ENCODE assay signal across 9 mouse cellular contexts in genomic region chr5:53523046-53523445, GRCm38 (mm10). TPM values are rescaled to one million over a fixed set of nuclear protein-coding genes. Genes with fewer than 3 reads are reported as not detected.
DNase-seq lines count a peak whose midpoint lies in the region; ATAC-seq and TF ChIP-seq lines count a peak whose summit lies in the region.
"Had no signal": no experiment of that assay in that cellular context is flagged by ENCODE, and none has a peak within 500 bp of the region (broad histone marks: within the 10 kb centered on the region; RNA-seq: fewer than 3 reads in every experiment).

No protein-coding gene starts in this region.

- no peak overlapping the region for H3K9ac ChIP-seq in forebrain, embryonic 12.5 days
- H3K9ac ChIP-seq in forebrain, embryonic 11.5 days (ENCODE audit: low read length) = no peak overlapping the region
- H3K9ac ChIP-seq in hindbrain, embryonic 16.5 days (ENCODE audit: low read depth, low read length) = no peak overlapping the region
- H3K9ac ChIP-seq in lung, embryonic 14.5 days = no peak overlapping the region
- H3K9ac ChIP-seq in stomach, embryonic 16.5 days (ENCODE audit: low read length) = 0 out of 2 replicates have a peak overlapping the region, but pooled peaks have one; percentile 23
- no peak overlapping the region for H3K9ac ChIP-seq in midbrain, embryonic 13.5 days (replicated peaks)
- H3K9ac ChIP-seq: liver, embryonic 14.5 days had no signal

- peak; percentile 73; the same call in 1 of the 2 replicates for ATAC-seq in forebrain, embryonic 12.5 days (ENCODE audit: low FRiP score)
- no peak for ATAC-seq in forebrain, embryonic 11.5 days (replicated peaks; ENCODE audit: low FRiP score)
- ATAC-seq in Patski = peak; percentile 66
- ATAC-seq in hindbrain, embryonic 16.5 days = peak; percentile 74
- ATAC-seq in lung, embryonic 14.5 days (ENCODE audit: insufficient read depth) = peak; percentile 92
- peak; percentile 83 for ATAC-seq in stomach, embryonic 16.5 days (ENCODE audit: insufficient read depth, low FRiP score)
- no peak for ATAC-seq in midbrain, embryonic 13.5 days

- DNase-seq in forebrain, embryonic 11.5 days (ENCODE audit: low spot score) = no peak
- peak; percentile 46 for DNase-seq in Patski (ENCODE audit: low read depth, low spot score)
- DNase-seq in frontal cortex, adult 2 months (ENCODE audit: extremely low spot score in 1 of 2, low spot score in 1 of 2) = peak; percentile 34 to 53
- DNase-seq in lung, embryonic 14.5 days = peak; percentile 93

- TF ChIP-seq CTCF in Patski (IDR thresholded peaks at IDR 0.05) = no peak
- no peak for TF ChIP-seq CTCF in lung, embryonic 14.5 days (IDR thresholded peaks at IDR 0.05; ENCODE audit: low read depth)

- H3K9me3 ChIP-seq in forebrain, embryonic 12.5 days = no peaks in the 10 kb centered on the region
- no peaks in the 10 kb centered on the region for H3K9me3 ChIP-seq in forebrain, embryonic 11.5 days (ENCODE audit: control insufficient read depth, low read length)
- H3K9me3 ChIP-seq in hindbrain, embryonic 16.5 days (ENCODE audit: control insufficient read depth, low read length) = no peaks in the 10 kb centered on the region
- no peaks in the 10 kb centered on the region for H3K9me3 ChIP-seq in lung, embryonic 14.5 days (ENCODE audit: low read depth, low read length)
- no peaks in the 10 kb centered on the region for H3K9me3 ChIP-seq in stomach, embryonic 16.5 days (replicated peaks; ENCODE audit: control insufficient read depth, low read length)
- H3K9me3 ChIP-seq in midbrain, embryonic 13.5 days = no peaks in the 10 kb centered on the region

- POLR2A ChIA-PET in Patski (lab: Charles Lee) = interaction anchor here (0.6 to 1.5 kb wide), 5 partner anchors 10 to 209 kb away, joined by 3 to 5 read pairs (median 4); no protein-coding TSS in a partner anchor

- H3K4me2 ChIP-seq in forebrain, embryonic 12.5 days = no peak overlapping the region
- H3K4me2 ChIP-seq in forebrain, embryonic 11.5 days (ENCODE audit: low read depth, low read length, severe bottlenecking) = no peak overlapping the region
- H3K4me2 ChIP-seq in hindbrain, embryonic 16.5 days (ENCODE audit: low read length) = no peak overlapping the region
- H3K4me2 ChIP-seq in lung, embryonic 14.5 days = no peak overlapping the region
- H3K4me2 ChIP-seq in stomach, embryonic 16.5 days (ENCODE audit: low read depth, low read length) = no peak overlapping the region
- no peak overlapping the region for H3K4me2 ChIP-seq in midbrain, embryonic 13.5 days (replicated peaks)

- H3K36me3 ChIP-seq in forebrain, embryonic 12.5 days (replicated peaks) = no peaks in the 10 kb centered on the region
- H3K36me3 ChIP-seq in forebrain, embryonic 11.5 days (ENCODE audit: control insufficient read depth, insufficient read depth, low read length) = no peaks in the 10 kb centered on the region
- no peaks in the 10 kb centered on the region for H3K36me3 ChIP-seq in hindbrain, embryonic 16.5 days (ENCODE audit: control insufficient read depth, insufficient read depth, low read length)
- H3K36me3 ChIP-seq in lung, embryonic 14.5 days (ENCODE audit: insufficient read depth) = no peaks in the 10 kb centered on the region
- no peaks in the 10 kb centered on the region for H3K36me3 ChIP-seq in stomach, embryonic 16.5 days (ENCODE audit: control insufficient read depth, insufficient read depth, low read length)
- H3K36me3 ChIP-seq in midbrain, embryonic 13.5 days = no peaks in the 10 kb centered on the region

- CTCF ChIA-PET in Patski (lab: Charles Lee) = interaction anchor here (0.8 to 1.8 kb wide), 9 partner anchors 10 to 94 kb away, joined by 3 to 8 read pairs (median 3); no protein-coding TSS in a partner anchor

- WGBS in forebrain, embryonic 12.5 days = 37% methylated on average over 3 of the region's 3 CpGs
- WGBS in forebrain, embryonic 11.5 days = 68% methylated on average over 3 of the region's 3 CpGs
- 29% methylated on average over 3 of the region's 3 CpGs for WGBS in hindbrain, embryonic 16.5 days
- WGBS in lung, embryonic 14.5 days = 26% methylated on average over 3 of the region's 3 CpGs
- 25% methylated on average over 3 of the region's 3 CpGs for WGBS in stomach, embryonic 16.5 days
- WGBS in midbrain, embryonic 13.5 days = 54% methylated on average over 3 of the region's 3 CpGs

- H3K4me3 ChIP-seq in forebrain, embryonic 12.5 days (replicated peaks) = no peak overlapping the region
- H3K4me3 ChIP-seq in forebrain, embryonic 11.5 days (ENCODE audit: low read depth, low read length) = no peak overlapping the region
- no peak overlapping the region for H3K4me3 ChIP-seq in hindbrain, embryonic 16.5 days (ENCODE audit: low read length)
- H3K4me3 ChIP-seq in lung, embryonic 14.5 days (ENCODE audit: low read depth, low read length) = no peak overlapping the region
- H3K4me3 ChIP-seq in stomach, embryonic 16.5 days (replicated peaks; ENCODE audit: low read length) = no peak overlapping the region
- no peak overlapping the region for H3K4me3 ChIP-seq in midbrain, embryonic 13.5 days (replicated peaks)

- peak overlapping the region; percentile 32; the same call in 1 of the 2 replicates for H3K27ac ChIP-seq in forebrain, embryonic 12.5 days
- no peak overlapping the region for H3K27ac ChIP-seq in forebrain, embryonic 11.5 days (ENCODE audit: low read depth, low read length)
- H3K27ac ChIP-seq in hindbrain, embryonic 16.5 days (ENCODE audit: low read depth, low read length) = no peak overlapping the region
- peak overlapping the region; percentile 55; the same call in 1 of the 2 replicates for H3K27ac ChIP-seq in lung, embryonic 14.5 days (ENCODE audit: low read depth)
- peak overlapping the region; percentile 21; the same call in 1 of the 2 replicates for H3K27ac ChIP-seq in stomach, embryonic 16.5 days (ENCODE audit: low read length)
- H3K27ac ChIP-seq in midbrain, embryonic 13.5 days = no peak overlapping the region
- H3K27ac ChIP-seq: liver, embryonic 14.5 days had no signal

- peaks cover 24% of the 10 kb centered on the region for H3K4me1 ChIP-seq in forebrain, embryonic 12.5 days
- H3K4me1 ChIP-seq in forebrain, embryonic 11.5 days (replicated peaks; ENCODE audit: control insufficient read depth, insufficient read depth, low read length) = peaks cover 9% of the 10 kb centered on the region; the same call in 1 of the 2 replicates
- peaks cover 13% of the 10 kb centered on the region for H3K4me1 ChIP-seq in hindbrain, embryonic 16.5 days (ENCODE audit: control insufficient read depth, insufficient read depth, low read depth, low read length)
- peaks cover 25% of the 10 kb centered on the region for H3K4me1 ChIP-seq in lung, embryonic 14.5 days (ENCODE audit: insufficient read depth)
- peaks cover 6% of the 10 kb centered on the region; the same call in 1 of the 2 replicates for H3K4me1 ChIP-seq in stomach, embryonic 16.5 days (ENCODE audit: control insufficient read depth, insufficient read depth, low read length)
- H3K4me1 ChIP-seq in midbrain, embryonic 13.5 days (replicated peaks) = peaks cover 27% of the 10 kb centered on the region

- no peaks in the 10 kb centered on the region for H3K27me3 ChIP-seq in forebrain, embryonic 12.5 days
- H3K27me3 ChIP-seq in forebrain, embryonic 11.5 days (ENCODE audit: control insufficient read depth, insufficient read depth, low read length) = no peaks in the 10 kb centered on the region
- H3K27me3 ChIP-seq in Patski = no peaks in the 10 kb centered on the region
- no peaks in the 10 kb centered on the region for H3K27me3 ChIP-seq in hindbrain, embryonic 16.5 days (replicated peaks; ENCODE audit: control insufficient read depth, insufficient read depth, low read length)
- no peaks in the 10 kb centered on the region for H3K27me3 ChIP-seq in lung, embryonic 14.5 days (ENCODE audit: insufficient read depth, low read length)
- no peaks in the 10 kb centered on the region for H3K27me3 ChIP-seq in stomach, embryonic 16.5 days (ENCODE audit: control insufficient read depth, insufficient read depth, low read length)
- no peaks in the 10 kb centered on the region for H3K27me3 ChIP-seq in midbrain, embryonic 13.5 days

- in situ Hi-C loops in Patski (cut with MboI; ENCODE audit: low pct_unique_long_range_greater_than_20kb) = no loop called here

RNA-seq across cellular contexts. Expression of gene Rbpj, which starts 57.1 kb away (rescaled TPM):
- polyA plus RNA-seq in forebrain, embryonic 12.5 days (2016; fragmentation: Nextera tagmentation; extraction: Ambion mirVana) = 67.9 and 70.6 TPM in 2 replicates
- 59.2 and 61.5 TPM in 2 replicates for polyA plus RNA-seq in forebrain, embryonic 11.5 days (2014; fragmentation: Nextera tagmentation; extraction: Ambion mirVana)
- polyA plus RNA-seq in Patski (2021) = 64.2 TPM
- polyA plus RNA-seq in frontal cortex, adult 2 months (2012; rRNA removed) = 22.2 and 23.0 TPM in 2 replicates
- 19.8 and 29.2 TPM in 2 replicates for polyA plus RNA-seq in hindbrain, embryonic 16.5 days (2015; fragmentation: Nextera tagmentation; extraction: Ambion mirVana)
- polyA plus RNA-seq in lung, embryonic 14.5 days (2014; fragmentation: Nextera tagmentation; extraction: Ambion mirVana) = 49.8 and 53.5 TPM in 2 replicates
- 29.4 and 30.0 TPM in 2 replicates for polyA plus RNA-seq in stomach, embryonic 16.5 days (2015; fragmentation: Nextera tagmentation; extraction: Ambion mirVana)
- 46.9 TPM in 2 replicates for polyA plus RNA-seq in midbrain, embryonic 13.5 days (2015; fragmentation: Nextera tagmentation; extraction: Ambion mirVana)

Comparison
In these comparisons a context has a peak if more than half of its experiments do, and no peak if none do; other contexts are left out.
1. ATAC-seq: peak in forebrain, embryonic 12.5 days (single experiment), Patski (single experiment), hindbrain, embryonic 16.5 days (single experiment), lung, embryonic 14.5 days (single experiment) and stomach, embryonic 16.5 days (single experiment); none in forebrain, embryonic 11.5 days (single experiment) and midbrain, embryonic 13.5 days (single experiment).
2. H3K27ac ChIP-seq: peak in forebrain, embryonic 12.5 days (single experiment), lung, embryonic 14.5 days (single experiment) and stomach, embryonic 16.5 days (single experiment); none in forebrain, embryonic 11.5 days (single experiment), hindbrain, embryonic 16.5 days (single experiment) and midbrain, embryonic 13.5 days (single experiment).